Mouse (Mus musculus) spleen, adult 2 months (tissue): Measurements from ENCODE around the gene Edc3.

Experiments used
- CTCF ChIP-seq: fragments of 200-500 bp; IDR thresholded peaks from 2 replicates; pipeline ENCODE4 v1.5.1; 2011; ENCODE audit warnings: mild to moderate bottlenecking, inconsistent platforms; ENCODE audit not compliant: insufficient read depth, insufficient read length, insufficient replicate concordance; ENCODE audit errors: extremely low read depth
- POLR2A ChIP-seq: fragments of 200-500 bp; IDR thresholded peaks from 2 replicates; pipeline ENCODE4 v1.6.1; 2011; ENCODE audit warnings: low read depth, low read length, inconsistent platforms

- no peak for TF ChIP-seq POLR2A
- TF ChIP-seq CTCF, result no peak
Observed at GRCm38 (mm10) chr9:57688606-57689005, 19.7 kb upstream of the Edc3 start.
